Mouse (Mus musculus) left cerebral cortex, adult 2 months (tissue): ENCODE results near the gene Sox8. TPM values are rescaled to one million over a fixed set of nuclear protein-coding genes. Genes with fewer than 3 reads are reported as not detected.

Experiments used
- DNase-seq, 2 experiments: peaks; one replicate each; pipeline ENCODE4 v3.0.0; 2021 to 2022; ENCODE audit warnings: low spot score in 2 of 2, mixed read lengths in 1 of 2; ENCODE audit errors: extremely low spot score in 1 of 2
- H3K27ac ChIP-seq: fragments of 200-600 bp; 2 replicates; pipeline ENCODE4 v1.8.1; 2022
- H3K4me3 ChIP-seq: fragments of 200-600 bp; 2 replicates; pipeline ENCODE4 v1.8.1; 2022
- CTCF ChIP-seq: fragments of 200-600 bp; IDR thresholded peaks from 2 replicates; pipeline ENCODE4 v1.8.1; 2022; ENCODE audit warnings: antibody characterized with exemption, mild to moderate bottlenecking, moderate library complexity
- intact Hi-C: fragments of 180-260 bp; cut with DNase I; formaldehyde crosslinking; loops from one replicate; pipeline ENCODE4 v1.15.1; 2025
- total RNA-seq, 2 experiments: library from RNA; stranded (reverse); gene quantifications; 2 replicates each; pipeline ENCODE4 v1.2.3; 2021

Gene Sox8
- total RNA-seq, 2 experiments from 2014 or later, result 55.3 to 66.9 TPM

DNA sequence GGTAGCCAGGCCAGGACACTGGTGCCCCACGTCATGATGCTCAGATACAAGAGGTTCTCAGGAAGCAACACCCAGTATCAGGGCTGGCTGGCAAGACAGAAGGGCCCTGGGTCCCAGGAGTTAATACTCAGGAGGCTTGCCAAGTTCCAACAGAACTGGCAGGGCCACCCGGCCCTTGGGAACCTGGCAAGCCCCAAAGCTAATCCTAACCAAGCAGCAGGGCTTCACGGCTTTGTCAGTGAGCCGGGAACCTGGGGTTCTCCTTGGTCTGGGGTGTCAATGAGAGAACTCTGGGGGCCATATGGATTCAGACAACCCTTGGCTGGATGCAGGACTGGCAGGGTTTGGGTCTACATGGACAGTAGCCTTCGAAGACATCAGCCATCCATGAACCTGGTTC, 6.0 kb downstream of the Sox8 start:
- TF ChIP-seq CTCF, result no peak
- intact Hi-C loops, result no loop called here
- H3K4me3 ChIP-seq, result no peak overlapping the region
- H3K27ac ChIP-seq, result peak overlapping the region; percentile 44; the same call in 1 of the 2 replicates
- DNase-seq, result peak in 1 of 2 experiments; percentile 59

DNA sequence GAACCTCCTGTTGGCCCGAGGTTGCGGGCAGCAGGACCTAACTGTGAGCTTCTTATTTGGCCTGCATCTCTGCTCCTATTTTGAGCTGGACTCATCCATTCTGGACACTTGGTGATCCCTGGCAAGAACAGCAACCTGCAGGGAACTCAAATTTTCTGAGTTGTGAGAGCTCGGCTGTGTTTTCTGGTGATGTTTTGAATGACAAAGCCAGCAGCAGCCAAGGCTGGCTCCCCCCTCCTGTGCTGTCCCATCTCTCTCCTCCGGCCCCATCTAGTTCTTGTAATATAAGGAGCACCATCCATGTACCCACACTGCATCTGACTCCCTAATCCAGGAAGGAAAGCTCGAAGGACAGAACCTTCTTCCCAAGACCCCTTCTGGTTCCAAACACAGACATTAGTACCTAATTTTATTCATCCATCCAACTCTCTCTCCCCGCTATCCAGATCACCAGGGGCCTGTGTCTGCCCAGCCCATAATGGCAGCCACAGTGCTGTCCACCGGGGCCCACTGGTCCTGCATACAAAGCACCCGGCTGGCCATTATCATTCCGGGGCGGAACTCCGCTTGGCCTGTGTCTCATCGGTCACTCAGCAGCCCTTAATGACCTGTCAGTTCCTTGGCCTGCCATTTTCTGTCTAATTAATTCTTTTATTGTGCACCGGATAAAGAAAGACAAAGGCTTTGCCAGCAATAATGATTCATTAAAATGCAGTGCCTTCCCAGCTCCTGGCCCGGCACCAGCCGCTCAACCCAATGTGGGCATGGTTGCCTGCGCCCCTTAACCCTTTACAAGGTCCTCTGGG, 9.1 kb downstream of the Sox8 start:
- Histone ChIP-seq H3K4me3 (no peak overlapping the region), H3K27ac (peak overlapping the region; percentile 72)
- intact Hi-C loops, result no loop called here
- DNase-seq, result peak in 1 of 2 experiments; percentile 70
- TF ChIP-seq CTCF, result no peak

DNA sequence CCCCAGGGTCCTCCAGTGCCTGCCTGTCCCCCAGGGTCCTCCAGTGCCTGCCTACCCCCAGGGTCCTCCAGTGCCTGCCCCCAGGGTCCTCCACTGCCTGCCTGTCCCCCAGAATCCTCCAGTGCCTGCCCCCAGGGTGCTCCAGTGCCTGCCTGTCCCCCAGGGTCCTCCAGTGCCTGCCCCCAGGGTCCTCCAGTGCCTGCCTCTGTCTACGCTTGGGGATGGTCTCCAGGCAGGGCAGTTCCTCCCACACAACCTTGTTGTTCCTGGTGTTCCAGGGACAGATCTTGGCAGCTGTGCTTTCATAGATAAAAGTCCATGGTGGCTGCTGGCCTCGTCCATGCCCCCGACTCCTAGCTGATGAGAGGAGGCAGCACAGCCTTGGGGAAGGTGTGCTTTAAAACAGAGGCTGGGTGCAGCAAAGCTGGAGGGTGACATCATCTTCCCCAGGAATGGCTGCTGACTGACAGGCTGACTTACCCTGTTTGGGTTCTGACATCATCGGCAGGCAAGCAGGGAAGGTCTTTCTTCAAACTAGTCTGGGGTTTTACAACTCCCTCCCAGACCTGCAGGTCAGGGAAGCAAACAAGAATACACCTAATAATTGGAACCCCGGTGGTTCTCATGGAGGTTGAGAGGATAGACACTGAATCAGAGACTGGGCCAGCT, 9.8 kb downstream of the Sox8 start:
- no peak; the same call in 1 of the 2 replicates for TF ChIP-seq CTCF
- DNase-seq, result peak in 1 of 2 experiments; percentile 36
- peak overlapping the region; percentile 72 for H3K27ac ChIP-seq
- no peak overlapping the region for H3K4me3 ChIP-seq
- intact Hi-C loops, result no loop called here

GRCm38 (mm10) chr17:25559634-25560033, 10.9 kb downstream of the Sox8 start:
- intact Hi-C loops, result no loop called here
- no peak for DNase-seq
- no peak for TF ChIP-seq CTCF
- H3K27ac ChIP-seq, result peak overlapping the region; percentile 19; the same call in 1 of the 2 replicates
- no peak overlapping the region for H3K4me3 ChIP-seq

DNA sequence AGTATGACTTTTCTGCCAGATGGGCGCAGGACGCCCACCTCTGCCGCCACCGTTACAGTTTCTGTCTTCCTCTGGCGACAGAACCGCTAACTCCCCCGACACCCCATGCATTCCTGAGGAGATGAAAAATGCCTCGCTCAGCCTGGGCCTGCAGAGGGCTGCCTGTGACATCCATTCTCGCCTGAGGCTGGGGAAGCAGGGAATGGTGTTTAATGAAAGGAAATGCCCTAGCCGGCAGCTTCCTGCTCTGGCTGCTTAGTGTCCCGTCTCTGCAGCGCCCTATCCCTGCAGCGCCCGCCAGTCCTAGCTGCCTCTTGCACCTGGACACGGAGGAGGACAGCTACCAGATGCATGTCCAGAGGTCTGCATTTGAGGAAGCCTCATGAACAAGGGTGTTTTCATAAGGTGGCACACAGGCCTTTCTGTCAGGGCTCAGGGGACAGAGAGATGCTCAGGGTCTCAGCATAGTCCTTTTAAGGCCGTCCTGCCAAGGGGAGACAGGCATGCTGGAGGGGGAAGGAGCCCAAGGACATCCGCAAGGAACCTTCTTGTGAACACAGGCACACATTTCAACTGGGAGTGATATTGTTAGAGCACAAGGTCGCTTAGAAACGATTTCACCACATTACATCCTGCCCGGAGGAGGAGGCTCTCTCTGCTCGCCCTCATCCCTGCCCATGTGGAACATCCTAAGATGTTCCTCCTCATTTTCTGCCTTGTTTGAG, 13.7 kb downstream of the Sox8 start:
- intact Hi-C loops, result loop anchor here (1.0 kb wide), 3 partner anchors 13 to 79 kb away; no protein-coding TSS in a partner anchor
- no peak; the same call in none of the 2 replicates for TF ChIP-seq CTCF
- peak in 1 of 2 experiments; percentile 81 for DNase-seq
- peak overlapping the region; percentile 94 for H3K27ac ChIP-seq
- H3K4me3 ChIP-seq, result peak overlapping the region; percentile 18; the same call in 1 of the 2 replicates

GRCm38 (mm10) chr17:25555666-25556629, 14.5 kb downstream of the Sox8 start:
- intact Hi-C loops, result loop anchor here (1.0 kb wide), 3 partner anchors 13 to 79 kb away; no protein-coding TSS in a partner anchor
- Histone ChIP-seq H3K4me3 (peak overlapping the region; percentile 18; the same call in 1 of the 2 replicates), H3K27ac (peak overlapping the region; percentile 94)
- TF ChIP-seq CTCF, result no peak
- DNase-seq, result peak; percentile 83 to 88

DNA sequence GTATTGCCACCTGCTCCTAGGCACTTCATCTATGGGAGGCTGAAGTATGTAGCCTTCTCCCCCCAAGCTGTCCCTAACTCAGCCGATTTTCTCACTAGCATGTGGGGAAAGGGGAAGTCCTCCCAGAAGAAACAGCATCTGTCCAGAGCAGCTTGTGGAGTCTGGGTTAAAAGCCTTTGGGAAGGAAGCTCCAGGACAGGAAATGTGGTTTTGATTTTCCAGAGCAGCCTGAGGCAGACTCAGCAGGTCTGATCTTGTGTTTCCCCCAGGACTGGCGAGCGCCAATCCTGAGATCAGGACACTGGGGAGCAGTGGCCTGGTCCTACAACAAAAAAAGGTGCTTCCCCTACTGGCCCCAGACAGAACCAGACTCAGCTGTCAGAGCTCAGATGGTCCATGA, 15.3 kb downstream of the Sox8 start:
- intact Hi-C loops, result no loop called here
- no peak for DNase-seq

DNA sequence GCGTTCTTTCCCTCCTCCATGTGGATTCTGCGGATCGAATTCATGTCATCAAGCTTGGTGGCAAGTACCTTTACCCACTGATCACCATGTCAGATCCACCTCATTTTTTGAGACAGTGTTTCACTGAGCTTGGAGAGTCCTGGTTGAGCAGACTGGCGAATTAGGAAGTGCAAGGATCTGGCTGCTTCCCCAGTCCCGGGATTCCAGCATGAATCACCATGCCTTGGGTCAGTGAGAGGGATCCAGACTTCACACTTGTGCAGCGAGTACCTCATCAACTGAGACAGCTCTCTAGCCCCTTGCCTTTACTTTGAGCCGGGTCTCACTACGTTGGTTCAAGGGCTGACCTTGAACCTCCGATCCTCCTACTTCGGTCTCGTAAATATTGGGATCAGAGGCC, 19.2 kb downstream of the Sox8 start:
- intact Hi-C loops, result no loop called here
- no peak for TF ChIP-seq CTCF
- no peak for DNase-seq
- H3K27ac ChIP-seq, result no peak overlapping the region
- no peak overlapping the region for H3K4me3 ChIP-seq

More for the DNA sequence above, 15.3 kb downstream of the Sox8 start:
- H3K4me3 ChIP-seq, result no peak overlapping the region
- no peak for TF ChIP-seq CTCF
- peak overlapping the region; percentile 94 for H3K27ac ChIP-seq

DNA sequence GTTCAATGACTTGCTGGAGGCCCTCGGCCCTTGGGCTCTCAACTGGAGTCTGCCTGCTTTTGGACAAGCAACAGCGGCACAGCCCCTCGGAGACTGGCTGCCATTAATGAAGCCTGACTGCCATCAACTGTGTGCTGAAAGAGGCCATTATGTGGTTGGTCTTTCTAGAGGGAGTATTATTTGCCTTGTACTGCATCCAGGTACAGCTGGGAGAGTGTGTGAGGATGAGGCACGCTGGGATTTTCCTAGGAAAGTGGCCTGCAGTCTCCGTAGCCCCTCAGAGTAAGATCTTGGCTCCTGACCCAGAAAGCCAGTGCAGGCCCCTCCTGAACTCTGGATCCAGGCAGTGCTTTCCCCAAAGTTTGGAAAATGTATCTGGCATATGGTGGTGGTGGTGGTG, 20.5 kb downstream of the Sox8 start:
- no peak for TF ChIP-seq CTCF
- intact Hi-C loops, result no loop called here
- Histone ChIP-seq H3K4me3 (no peak overlapping the region), H3K27ac (no peak overlapping the region)
- no peak for DNase-seq

GRCm38 (mm10) chr17:25547026-25547425, 23.5 kb downstream of the Sox8 start:
- no peak for DNase-seq
- TF ChIP-seq CTCF, result no peak
- Histone ChIP-seq H3K27ac (no peak overlapping the region), H3K4me3 (no peak overlapping the region)
- intact Hi-C loops, result no loop called here

DNA sequence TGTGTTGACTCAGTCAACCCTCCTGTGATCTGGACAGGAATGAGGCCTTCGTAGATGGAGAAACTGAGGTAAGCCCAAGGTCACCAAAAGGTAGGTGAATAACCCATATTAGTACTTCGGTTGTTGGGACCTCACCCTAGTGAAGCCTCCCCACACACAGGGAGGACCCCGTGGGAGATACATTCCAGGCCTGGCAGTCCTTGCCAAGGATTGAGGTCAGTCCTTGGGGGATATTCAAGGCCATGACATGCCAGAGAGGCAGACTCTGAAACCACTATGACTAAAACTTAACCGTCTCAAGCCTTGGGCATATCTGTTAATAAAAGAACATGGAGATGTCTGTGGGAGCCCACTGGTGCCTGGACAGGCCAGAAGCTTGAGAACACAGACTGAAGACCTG, 28.7 kb downstream of the Sox8 start:
- H3K4me3 ChIP-seq, result no peak overlapping the region
- intact Hi-C loops, result no loop called here
- H3K27ac ChIP-seq, result no peak overlapping the region
- no peak for DNase-seq
- TF ChIP-seq CTCF, result no peak
